Mouse (Mus musculus) liver, embryonic 16.5 days (tissue): ENCODE results near the gene Nop14. TPM values are rescaled to one million over a fixed set of nuclear protein-coding genes. Genes with fewer than 3 reads are reported as not detected.
A peak's percentile ranks its signal among the peaks of the same experiment; 100 is the strongest.

ENCODE experiments used
- ATAC-seq: fragments of 200-750 bp; cut with Nextera tagmentation; 2 replicates; pipeline ENCODE4 v1.8.0; 2017; ENCODE audit warnings: low read depth, mild to moderate bottlenecking, moderate number of reproducible peaks, moderate library complexity
- H3K27ac ChIP-seq: fragments of 300-500 bp; sonication (generic); 2 replicates; pipeline ENCODE4 v1.5.1; 2014; ENCODE audit warnings: mild to moderate bottlenecking, low read length
- H3K27me3 ChIP-seq: fragments of 300-500 bp; sonication (generic); 2 replicates; pipeline ENCODE4 v1.6.1; 2014; ENCODE audit warnings: low read depth, low read length, mixed read lengths; ENCODE audit not compliant: control insufficient read depth, insufficient read depth
- H3K36me3 ChIP-seq: fragments of 300-500 bp; sonication (generic); 2 replicates; pipeline ENCODE4 v1.6.1; 2014; ENCODE audit warnings: mild to moderate bottlenecking; ENCODE audit not compliant: control insufficient read depth, insufficient read depth
- H3K4me1 ChIP-seq: fragments of 300-500 bp; sonication (generic); 2 replicates; pipeline ENCODE4 v1.6.1; 2014; ENCODE audit warnings: low read depth, low read length, mixed read lengths; ENCODE audit not compliant: control insufficient read depth
- H3K4me2 ChIP-seq: fragments of 300-500 bp; sonication (generic); 2 replicates; pipeline ENCODE4 v1.6.1; 2014; ENCODE audit warnings: low read depth, low read length, mixed read lengths
- H3K4me3 ChIP-seq: fragments of 300-500 bp; sonication (generic); 2 replicates; pipeline ENCODE4 v1.5.1; 2014; ENCODE audit warnings: low read depth, mild to moderate bottlenecking, low read length
- H3K9ac ChIP-seq: fragments of 300-500 bp; sonication (generic); 2 replicates; pipeline ENCODE4 v1.6.1; 2014; ENCODE audit warnings: low read depth, low read length
- H3K9me3 ChIP-seq: fragments of 300-500 bp; sonication (generic); replicated peaks from 2 replicates; pipeline ENCODE4 v1.6.1; 2016; ENCODE audit warnings: low read length; ENCODE audit not compliant: control insufficient read depth
- WGBS: fragments of 180-500 bp; shearing (Covaris S2); extraction: QIAGEN DNeasy Blood & Tissue Kit; methylation state at CpG from one replicate; pipeline ENCODE4 v1.1.7; 2014; ENCODE audit not compliant: insufficient replicate concordance; 5-methylcytosine and 5-hydroxymethylcytosine counted together
- polyA plus RNA-seq: library from polyadenylated mRNA; unstranded; fragments of >200 nt; fragmentation: Nextera tagmentation; extraction: Ambion mirVana; gene quantifications from 2 replicates; pipeline ENCODE4 v1.2.1, GENCODE M21; 2015

Gene Nop14
- polyA plus RNA-seq: 9.3 and 10.1 TPM in 2 replicates

DNA sequence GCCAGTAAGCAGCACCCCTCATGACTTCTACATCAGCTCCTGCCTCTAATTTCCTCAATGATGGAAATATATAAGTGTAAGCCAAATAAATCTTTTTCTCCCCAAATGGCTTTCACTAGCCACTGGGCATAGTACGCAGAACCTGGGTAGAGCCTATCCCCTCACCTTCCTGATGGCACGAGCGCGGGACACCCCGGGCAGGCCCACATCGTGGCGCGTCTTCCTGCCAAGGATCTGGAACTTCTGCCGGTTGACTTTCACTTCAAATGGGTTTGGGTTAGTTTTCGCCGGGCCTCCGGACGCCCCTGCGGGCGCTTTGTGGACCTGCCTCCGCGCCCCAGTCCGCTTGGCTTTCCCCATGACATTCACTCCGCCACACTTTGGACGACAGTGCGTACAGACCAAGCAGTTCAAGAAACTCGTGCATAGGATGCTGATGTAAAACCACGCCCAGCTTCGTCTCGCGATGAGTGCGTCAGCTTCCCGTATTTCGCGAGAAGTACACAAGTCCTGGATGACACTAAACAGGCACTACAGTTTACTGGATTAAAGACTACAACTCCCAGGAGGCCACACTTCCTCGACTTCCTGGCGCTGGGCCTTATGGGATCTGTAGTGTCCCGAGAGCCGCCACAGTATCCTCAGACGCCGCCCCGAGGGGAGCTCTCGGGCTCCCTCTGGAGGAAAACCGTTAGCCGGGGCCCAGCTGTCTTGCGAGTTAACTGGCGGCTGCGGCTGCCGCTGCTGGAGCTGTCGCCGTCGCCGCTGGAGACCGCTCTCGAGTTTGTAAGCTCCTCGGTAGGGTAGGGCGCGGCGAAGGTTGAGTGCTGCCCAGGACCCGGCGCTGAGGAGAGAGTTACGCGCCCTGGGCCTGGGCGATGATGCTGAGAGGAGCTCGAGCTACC is at the start of gene Nop14, which contains the start of gene Grk4:
TSS of gene Nop14 (minus strand) at position 463 of the 905 bp plus-strand sequence.
TSS of gene Grk4 (plus strand) at position 694 of the 905 bp plus-strand sequence.
- H3K4me3 ChIP-seq: peak within 1 kb of the TSS; percentile 87
- WGBS: under 1% methylated on average over 58 of the region's 60 CpGs
- peak; percentile 99 for ATAC-seq
- no peaks in the 10 kb centered on the region for H3K9me3 ChIP-seq
- peak within 1 kb of the TSS; percentile 87 for H3K9ac ChIP-seq
- peak within 1 kb of the TSS; percentile 96 for H3K27ac ChIP-seq
- H3K36me3 ChIP-seq: peaks cover 5% of the 10 kb centered on the region
- no peaks in the 10 kb centered on the region for H3K27me3 ChIP-seq
- peak within 1 kb of the TSS; percentile 92 for H3K4me2 ChIP-seq
- peaks cover 12% of the 10 kb centered on the region for H3K4me1 ChIP-seq

DNA sequence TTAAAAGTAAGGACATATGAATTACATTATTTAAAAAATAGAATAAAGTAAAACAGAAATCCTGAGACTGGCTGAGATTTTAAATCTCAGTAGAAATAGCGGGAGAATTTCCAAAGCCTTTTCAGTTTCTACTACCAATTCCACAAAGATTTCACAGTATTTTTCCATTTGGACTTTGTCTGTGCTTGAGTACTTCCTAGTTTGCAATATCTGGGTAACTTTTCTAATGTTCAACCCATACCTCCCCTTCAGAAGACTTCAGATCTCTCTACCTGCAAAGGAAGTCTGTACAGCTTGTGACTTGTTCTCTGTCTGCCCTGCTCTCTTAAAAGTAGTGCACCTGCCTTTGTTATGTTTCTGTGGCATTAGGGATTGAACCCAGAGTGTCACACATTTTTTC is 48.5 kb upstream of the Nop14 start:
- no peak overlapping the region for H3K4me3 ChIP-seq
- H3K9me3 ChIP-seq: no peaks in the 10 kb centered on the region
- no peak for ATAC-seq
- no peaks in the 10 kb centered on the region for H3K4me1 ChIP-seq
- WGBS: 69% methylated on average over 1 of the region's 1 CpGs
- H3K9ac ChIP-seq: no peak overlapping the region
- H3K27me3 ChIP-seq: no peaks in the 10 kb centered on the region
- H3K36me3 ChIP-seq: no peaks in the 10 kb centered on the region
- H3K27ac ChIP-seq: no peak overlapping the region
- H3K4me2 ChIP-seq: no peak overlapping the region

DNA sequence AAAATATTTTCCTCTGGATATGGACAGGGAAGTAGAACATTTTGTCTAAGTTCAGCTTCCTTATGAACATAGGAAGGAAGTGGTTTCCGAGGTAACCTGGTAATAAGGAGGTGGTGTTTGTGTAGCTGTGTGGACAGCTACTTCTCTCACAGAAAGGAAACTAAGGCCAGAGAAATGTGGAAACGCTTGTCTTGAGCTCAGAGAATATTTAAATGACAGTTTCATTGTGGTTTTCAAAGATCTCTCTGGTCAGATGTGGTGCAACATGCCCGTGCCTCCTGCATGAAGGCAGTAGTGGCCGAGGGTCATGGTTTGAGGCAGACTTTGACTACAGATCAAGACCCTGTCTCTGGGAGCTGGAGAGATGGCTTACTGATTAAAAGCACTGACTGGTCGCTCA is 35.6 kb upstream of the Nop14 start:
- ATAC-seq: no peak
- Histone ChIP-seq H3K4me2 (no peak overlapping the region), H3K4me3 (no peak overlapping the region), H3K27ac (peak overlapping the region; percentile 33; the same call in 1 of the 2 replicates), H3K4me1 (no peaks in the 10 kb centered on the region), H3K36me3 (no peaks in the 10 kb centered on the region), H3K27me3 (no peaks in the 10 kb centered on the region), H3K9ac (no peak overlapping the region), H3K9me3 (no peaks in the 10 kb centered on the region)
- WGBS: 17% methylated on average over 5 of the region's 5 CpGs

DNA sequence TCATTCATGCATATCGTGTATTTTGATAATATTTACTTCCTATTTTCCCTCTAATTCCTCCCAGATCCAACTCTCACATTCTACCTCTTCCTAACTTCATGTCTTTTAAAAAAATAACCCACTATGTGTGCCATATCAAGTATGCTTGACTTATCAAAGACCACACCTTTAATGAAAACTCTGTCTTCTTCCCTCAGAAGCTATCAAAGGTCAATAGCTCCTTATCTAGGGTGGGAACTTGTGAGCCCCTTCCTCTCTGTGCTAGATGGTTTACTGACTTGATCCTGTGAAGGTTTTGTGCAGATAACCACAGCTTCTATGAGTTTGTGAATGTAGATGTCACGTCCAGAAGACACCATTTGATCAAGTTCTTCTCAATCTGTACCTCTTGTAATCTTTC is 32.8 kb upstream of the Nop14 start:
- Histone ChIP-seq H3K27me3 (no peaks in the 10 kb centered on the region), H3K27ac (no peak overlapping the region), H3K4me1 (no peaks in the 10 kb centered on the region), H3K4me2 (no peak overlapping the region), H3K9me3 (no peaks in the 10 kb centered on the region), H3K9ac (no peak overlapping the region), H3K36me3 (no peaks in the 10 kb centered on the region), H3K4me3 (no peak overlapping the region)
- WGBS: 32% methylated on average over 2 of the region's 2 CpGs
- ATAC-seq: no peak

DNA sequence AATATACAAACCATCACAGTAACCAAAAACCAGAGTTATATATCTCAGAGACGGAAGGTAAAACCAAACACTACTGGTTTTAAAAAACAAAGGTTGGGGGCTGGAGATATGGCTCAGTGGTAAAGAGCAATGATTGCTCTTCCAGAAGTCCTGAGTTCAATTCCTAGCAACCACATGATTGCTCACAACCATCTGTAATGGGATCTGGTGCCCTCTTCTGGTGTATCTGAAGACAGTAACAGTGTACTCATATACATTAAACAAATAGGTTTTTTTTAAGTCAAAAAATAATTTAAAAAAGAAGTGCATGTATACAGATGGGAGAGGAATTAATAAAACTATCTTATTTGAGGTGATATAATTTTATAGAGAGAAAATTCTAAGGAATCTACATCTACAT is 29.9 kb upstream of the Nop14 start:
- Histone ChIP-seq H3K27ac (no peak overlapping the region), H3K4me3 (no peak overlapping the region), H3K9me3 (no peaks in the 10 kb centered on the region), H3K4me1 (no peaks in the 10 kb centered on the region), H3K9ac (no peak overlapping the region), H3K36me3 (no peaks in the 10 kb centered on the region), H3K27me3 (no peaks in the 10 kb centered on the region), H3K4me2 (no peak overlapping the region)
- WGBS: 69% methylated on average over 1 of the region's 1 CpGs
- no peak for ATAC-seq

DNA sequence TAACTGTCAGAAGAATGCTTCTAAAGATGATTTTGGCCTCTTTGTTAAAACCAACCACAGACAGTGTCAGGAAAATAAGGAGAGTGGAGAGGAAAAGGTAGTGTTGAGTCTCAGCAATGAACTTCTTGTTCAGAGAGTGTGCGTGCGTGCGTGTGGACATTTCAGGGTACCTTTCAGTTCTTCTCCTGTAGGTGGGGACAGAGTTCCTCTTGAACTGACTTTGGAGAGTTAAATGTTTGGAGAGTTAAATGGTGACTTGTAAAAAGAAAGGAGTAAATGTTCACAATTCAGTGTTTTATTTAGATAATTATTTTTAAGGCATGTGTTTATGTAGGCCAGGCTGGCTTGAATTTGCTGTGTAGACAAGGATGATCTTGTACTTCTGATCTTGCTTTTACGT is 10.3 kb upstream of the Nop14 start:
- Histone ChIP-seq H3K27me3 (no peaks in the 10 kb centered on the region), H3K36me3 (no peaks in the 10 kb centered on the region), H3K4me3 (no peak overlapping the region), H3K9me3 (no peaks in the 10 kb centered on the region), H3K27ac (no peak overlapping the region), H3K4me1 (no peaks in the 10 kb centered on the region), H3K9ac (no peak overlapping the region), H3K4me2 (no peak overlapping the region)
- 54% methylated on average over 4 of the region's 4 CpGs for WGBS
- ATAC-seq: no peak

DNA sequence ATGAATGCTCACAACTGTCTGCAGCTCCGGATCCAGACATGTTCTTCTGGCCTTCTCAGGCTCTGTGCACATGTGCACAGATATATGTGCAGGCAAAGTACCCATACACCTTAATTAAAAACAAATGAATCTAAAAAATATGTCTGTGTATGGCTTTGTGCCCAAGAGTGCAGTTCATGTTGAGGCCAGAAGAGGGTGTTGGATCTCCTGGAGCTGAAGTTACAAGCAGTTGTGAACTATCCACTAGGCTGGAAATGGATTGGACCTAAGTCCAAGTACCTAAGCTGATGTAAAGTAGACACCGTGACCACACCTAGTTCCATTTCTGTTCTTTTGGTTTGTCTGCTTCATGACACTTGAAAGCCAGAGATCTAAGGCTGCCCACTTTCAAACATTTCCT is 9.5 kb upstream of the Nop14 start:
- Histone ChIP-seq H3K27ac (no peak overlapping the region), H3K4me2 (no peak overlapping the region), H3K27me3 (no peaks in the 10 kb centered on the region), H3K36me3 (no peaks in the 10 kb centered on the region), H3K9me3 (no peaks in the 10 kb centered on the region), H3K4me1 (no peaks in the 10 kb centered on the region), H3K4me3 (no peak overlapping the region), H3K9ac (no peak overlapping the region)
- no peak for ATAC-seq
- 70% methylated on average over 2 of the region's 2 CpGs for WGBS

DNA sequence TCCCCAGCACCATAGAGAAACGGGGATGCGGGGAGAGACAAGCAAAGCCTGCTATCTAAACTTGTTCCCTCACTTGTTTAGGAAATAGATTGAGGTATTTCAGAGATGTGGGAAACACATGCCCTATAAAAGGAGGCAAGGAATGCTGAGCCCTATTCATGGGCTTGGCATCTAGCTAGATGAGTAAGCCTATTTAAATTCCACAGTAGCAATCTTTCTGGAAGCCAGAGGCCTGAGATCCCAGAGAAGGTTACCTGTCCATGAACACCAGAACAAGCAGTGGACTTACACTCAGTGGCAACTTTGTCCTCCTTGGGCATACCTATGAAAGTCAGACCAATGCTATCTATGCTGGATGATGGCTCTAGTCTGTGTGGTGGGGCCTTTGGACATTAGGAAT is 3.3 kb upstream of the Nop14 start:
- WGBS: 84% methylated on average over 2 of the region's 2 CpGs
- Histone ChIP-seq H3K36me3 (no peaks in the 10 kb centered on the region), H3K4me2 (no peak overlapping the region), H3K9me3 (no peaks in the 10 kb centered on the region), H3K27ac (no peak overlapping the region), H3K4me1 (peaks cover 12% of the 10 kb centered on the region), H3K9ac (no peak overlapping the region), H3K4me3 (no peak overlapping the region), H3K27me3 (no peaks in the 10 kb centered on the region)
- no peak for ATAC-seq

DNA sequence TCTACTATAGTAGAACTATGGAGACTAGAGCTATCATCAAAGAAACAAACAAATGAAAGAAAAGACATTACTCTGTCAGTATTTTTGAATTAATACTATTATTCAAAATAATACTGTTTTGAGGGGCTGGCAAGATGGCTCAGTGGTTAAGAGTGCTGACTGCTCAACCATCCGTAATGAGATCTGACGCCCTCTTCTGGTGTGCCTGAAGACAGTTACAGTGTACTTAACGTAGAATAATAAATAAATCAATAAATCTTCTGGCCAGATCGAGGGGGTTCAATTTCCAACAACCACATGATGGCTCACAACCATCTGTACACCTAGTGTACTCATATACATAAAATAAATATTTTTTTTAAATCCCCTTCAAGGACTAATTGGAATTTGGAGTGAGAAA is 2.0 kb upstream of the Nop14 start:
- no peak for ATAC-seq
- H3K4me3 ChIP-seq: no peak overlapping the region
- no peaks in the 10 kb centered on the region for H3K36me3 ChIP-seq
- H3K27ac ChIP-seq: no peak overlapping the region
- H3K4me1 ChIP-seq: peaks cover 12% of the 10 kb centered on the region
- no peaks in the 10 kb centered on the region for H3K9me3 ChIP-seq
- WGBS: 78% methylated on average over 4 of the region's 4 CpGs
- peak overlapping the region; percentile 92 for H3K4me2 ChIP-seq
- H3K9ac ChIP-seq: no peak overlapping the region
- H3K27me3 ChIP-seq: no peaks in the 10 kb centered on the region
